Mouse (Mus musculus) embryonic facial prominence, embryonic 15.5 days (tissue): ENCODE measurements around the gene Fam111a. TPM values are rescaled to one million over a fixed set of nuclear protein-coding genes. Genes with fewer than 3 reads are reported as not detected.
A peak's percentile ranks its signal among the peaks of the same experiment; 100 is the strongest.

Source experiments
- ATAC-seq: fragments of 200-750 bp; cut with Nextera tagmentation; 2 replicates; pipeline ENCODE4 v1.8.0; 2017; ENCODE audit warnings: low read depth, moderate TSS enrichment; ENCODE audit not compliant: insufficient number of reproducible peaks, low FRiP score, low TSS enrichment
- H3K27ac ChIP-seq: fragments of 300-500 bp; sonication (generic); replicated peaks from 2 replicates; pipeline ENCODE4 v1.5.1; 2015; ENCODE audit warnings: mild to moderate bottlenecking, inconsistent platforms
- H3K27me3 ChIP-seq: fragments of 300-500 bp; sonication (generic); 2 replicates; pipeline ENCODE4 v1.6.1; 2015; ENCODE audit warnings: inconsistent platforms
- H3K36me3 ChIP-seq: fragments of 300-500 bp; sonication (generic); 2 replicates; pipeline ENCODE4 v1.6.1; 2015; ENCODE audit warnings: mild to moderate bottlenecking, inconsistent platforms
- H3K4me1 ChIP-seq: fragments of 300-500 bp; sonication (generic); 2 replicates; pipeline ENCODE4 v1.6.1; 2015; ENCODE audit warnings: inconsistent platforms
- H3K4me2 ChIP-seq: fragments of 300-500 bp; sonication (generic); replicated peaks from 2 replicates; pipeline ENCODE4 v1.6.1; 2015; ENCODE audit warnings: mild to moderate bottlenecking, inconsistent platforms
- H3K4me3 ChIP-seq: fragments of 300-500 bp; sonication (generic); replicated peaks from 2 replicates; pipeline ENCODE4 v1.5.1; 2015; ENCODE audit warnings: mild to moderate bottlenecking, inconsistent platforms
- H3K9ac ChIP-seq: fragments of 300-500 bp; sonication (generic); 2 replicates; pipeline ENCODE4 v1.6.1; 2015; ENCODE audit warnings: inconsistent platforms
- H3K9me3 ChIP-seq: fragments of 300-500 bp; sonication (generic); replicated peaks from 2 replicates; pipeline ENCODE4 v1.6.1; 2016; ENCODE audit warnings: inconsistent platforms
- WGBS: fragments of 180-500 bp; shearing (Covaris S2); methylation state at CpG from one replicate; pipeline ENCODE4 v1.1.7; 2015; 5-methylcytosine and 5-hydroxymethylcytosine counted together
- polyA plus RNA-seq: library from polyadenylated mRNA; unstranded; fragments of >200 nt; fragmentation: Nextera tagmentation; extraction: Ambion mirVana; gene quantifications from 2 replicates; pipeline ENCODE4 v1.2.1, GENCODE M21; 2015

Fam111a gene
- polyA plus RNA-seq, 1 experiment from 2014 or later, result 22.0 TPM

- no peaks in the 10 kb centered on the region for H3K27me3 ChIP-seq
- no peak for ATAC-seq
- no peak overlapping the region for H3K9ac ChIP-seq
- H3K4me3 ChIP-seq, result no peak overlapping the region
- no peaks in the 10 kb centered on the region for H3K4me1 ChIP-seq
- H3K36me3 ChIP-seq, result no peaks in the 10 kb centered on the region
- H3K9me3 ChIP-seq, result no peaks in the 10 kb centered on the region
- no peak overlapping the region for H3K27ac ChIP-seq
- H3K4me2 ChIP-seq, result no peak overlapping the region
Observed at GRCm38 (mm10) chr19:12564197-12564596, 18.7 kb downstream of the Fam111a start.

DNA sequence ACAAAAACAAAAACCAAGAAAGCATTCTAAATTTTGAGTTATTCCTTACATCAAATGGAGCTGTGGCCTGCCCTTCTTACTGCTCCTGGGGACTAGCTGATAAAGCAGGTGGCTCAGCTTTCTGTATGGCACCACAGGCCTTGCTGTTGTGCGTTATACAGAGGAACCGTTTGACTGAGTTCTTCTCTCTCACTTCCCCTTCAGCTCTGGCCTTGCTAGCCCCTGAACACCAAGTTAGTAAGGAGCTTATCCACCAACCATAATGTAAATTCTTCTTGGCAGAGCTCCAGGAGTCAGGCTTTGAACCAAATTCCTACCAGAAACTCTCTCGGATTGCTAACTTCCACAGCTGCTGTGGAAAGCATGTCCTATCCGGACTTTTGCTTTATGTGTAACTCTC lies 21.5 kb downstream of the Fam111a start:
- no peak overlapping the region for H3K4me2 ChIP-seq
- no peaks in the 10 kb centered on the region for H3K27me3 ChIP-seq
- no peak for ATAC-seq
- H3K36me3 ChIP-seq, result no peaks in the 10 kb centered on the region
- H3K4me3 ChIP-seq, result no peak overlapping the region
- WGBS, result 31% methylated on average over 4 of the region's 4 CpGs
- H3K9me3 ChIP-seq, result no peaks in the 10 kb centered on the region
- no peak overlapping the region for H3K9ac ChIP-seq
- no peak overlapping the region for H3K27ac ChIP-seq
- no peaks in the 10 kb centered on the region for H3K4me1 ChIP-seq

DNA sequence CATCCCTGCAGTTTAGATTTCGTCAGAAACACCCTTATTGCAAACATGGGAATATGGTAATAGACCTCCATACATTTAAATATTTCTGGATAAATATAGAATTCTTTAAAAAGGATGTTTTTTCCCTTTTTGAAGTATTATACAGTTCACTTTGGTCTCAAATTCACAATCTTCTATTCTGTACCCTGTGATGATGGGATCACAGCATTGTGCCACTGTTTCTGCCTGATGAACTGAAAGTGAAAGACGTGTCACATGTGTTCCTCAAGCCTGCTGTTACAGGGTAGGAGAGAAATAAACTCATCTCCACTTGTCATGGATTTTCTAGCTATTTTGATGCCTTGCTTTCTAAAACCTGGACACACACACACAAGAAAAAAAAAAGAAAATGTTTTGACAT lies 25.3 kb downstream of the Fam111a start:
- 73% methylated on average over 2 of the region's 2 CpGs for WGBS
- H3K9me3 ChIP-seq, result no peaks in the 10 kb centered on the region
- H3K4me3 ChIP-seq, result no peak overlapping the region
- no peak overlapping the region for H3K4me2 ChIP-seq
- peaks cover 17% of the 10 kb centered on the region for H3K4me1 ChIP-seq
- no peak overlapping the region for H3K9ac ChIP-seq
- H3K27me3 ChIP-seq, result no peaks in the 10 kb centered on the region
- no peaks in the 10 kb centered on the region for H3K36me3 ChIP-seq
- ATAC-seq, result no peak
- H3K27ac ChIP-seq, result no peak overlapping the region

GRCm38 (mm10) chr19:12571687-12572086 lies 26.1 kb downstream of the Fam111a start:
- no peaks in the 10 kb centered on the region for H3K27me3 ChIP-seq
- H3K9ac ChIP-seq, result no peak overlapping the region
- H3K4me1 ChIP-seq, result peaks cover 17% of the 10 kb centered on the region
- no peak for ATAC-seq
- WGBS, result 73% methylated on average over 1 of the region's 1 CpGs
- no peak overlapping the region for H3K4me2 ChIP-seq
- no peaks in the 10 kb centered on the region for H3K36me3 ChIP-seq
- H3K27ac ChIP-seq, result no peak overlapping the region
- no peaks in the 10 kb centered on the region for H3K9me3 ChIP-seq
- H3K4me3 ChIP-seq, result no peak overlapping the region

DNA sequence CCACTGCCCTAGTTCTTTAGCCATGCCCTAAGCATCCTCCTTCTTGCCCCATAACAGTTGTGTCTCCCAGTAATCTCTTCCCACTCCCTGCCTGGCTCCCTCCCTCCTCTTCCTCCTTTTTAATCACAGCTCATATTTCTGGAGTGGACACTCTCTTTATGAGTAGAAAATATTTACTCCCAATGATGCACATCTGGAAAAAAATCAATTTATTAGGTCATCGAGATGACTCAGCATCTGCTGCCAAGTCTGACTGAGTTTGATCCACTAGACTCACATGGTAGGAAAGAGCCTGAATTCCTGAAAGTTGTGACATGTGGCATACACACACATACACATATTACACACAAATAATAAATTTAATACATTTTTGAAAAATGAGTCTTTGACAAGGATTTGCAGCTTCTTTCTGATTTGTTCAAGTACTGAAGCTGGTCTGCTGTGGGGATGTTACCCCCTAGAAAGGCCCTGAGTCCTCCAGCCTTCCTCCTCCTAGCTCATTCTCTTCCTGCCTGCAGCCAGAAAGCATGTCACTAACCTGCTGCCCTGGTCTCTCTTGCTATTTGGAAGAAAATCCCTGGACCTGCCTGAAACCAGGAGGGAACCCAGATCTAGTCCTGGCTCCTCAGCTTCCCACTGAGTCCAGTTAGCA lies 27.2 kb downstream of the Fam111a start:
- Histone ChIP-seq H3K4me2 (peak overlapping the region; percentile 55), H3K9me3 (no peaks in the 10 kb centered on the region), H3K27me3 (no peaks in the 10 kb centered on the region), H3K9ac (no peak overlapping the region), H3K4me3 (peak overlapping the region; percentile 38), H3K27ac (peak overlapping the region; percentile 71), H3K4me1 (peaks cover 17% of the 10 kb centered on the region), H3K36me3 (peaks cover 4% of the 10 kb centered on the region; the same call in 1 of the 2 replicates)
- WGBS, result 65% methylated on average over 1 of the region's 1 CpGs
- ATAC-seq, result no peak

GRCm38 (mm10) chr19:12573266-12574011 lies 27.9 kb downstream of the Fam111a start:
- peak overlapping the region; percentile 29; the same call in 1 of the 2 replicates for H3K9ac ChIP-seq
- H3K4me3 ChIP-seq, result peak overlapping the region; percentile 38
- no peaks in the 10 kb centered on the region for H3K27me3 ChIP-seq
- ATAC-seq, result peak; percentile 98
- peaks cover 17% of the 10 kb centered on the region for H3K4me1 ChIP-seq
- no peaks in the 10 kb centered on the region for H3K9me3 ChIP-seq
- H3K27ac ChIP-seq, result peak overlapping the region; percentile 71
- H3K36me3 ChIP-seq, result peaks cover 10% of the 10 kb centered on the region; the same call in 1 of the 2 replicates
- peak overlapping the region; percentile 55 for H3K4me2 ChIP-seq
- WGBS, result 6% methylated on average over 14 of the region's 14 CpGs

GRCm38 (mm10) chr19:12574012-12574407 lies 28.5 kb downstream of the Fam111a start:
- H3K27ac ChIP-seq, result peak overlapping the region; percentile 71
- 14% methylated on average over 5 of the region's 5 CpGs for WGBS
- no peak for ATAC-seq
- peaks cover 10% of the 10 kb centered on the region; the same call in 1 of the 2 replicates for H3K36me3 ChIP-seq
- H3K4me3 ChIP-seq, result peak overlapping the region; percentile 38
- H3K4me2 ChIP-seq, result peak overlapping the region; percentile 55
- no peaks in the 10 kb centered on the region for H3K27me3 ChIP-seq
- no peaks in the 10 kb centered on the region for H3K9me3 ChIP-seq
- H3K4me1 ChIP-seq, result peaks cover 17% of the 10 kb centered on the region
- peak overlapping the region; percentile 29; the same call in 1 of the 2 replicates for H3K9ac ChIP-seq

DNA sequence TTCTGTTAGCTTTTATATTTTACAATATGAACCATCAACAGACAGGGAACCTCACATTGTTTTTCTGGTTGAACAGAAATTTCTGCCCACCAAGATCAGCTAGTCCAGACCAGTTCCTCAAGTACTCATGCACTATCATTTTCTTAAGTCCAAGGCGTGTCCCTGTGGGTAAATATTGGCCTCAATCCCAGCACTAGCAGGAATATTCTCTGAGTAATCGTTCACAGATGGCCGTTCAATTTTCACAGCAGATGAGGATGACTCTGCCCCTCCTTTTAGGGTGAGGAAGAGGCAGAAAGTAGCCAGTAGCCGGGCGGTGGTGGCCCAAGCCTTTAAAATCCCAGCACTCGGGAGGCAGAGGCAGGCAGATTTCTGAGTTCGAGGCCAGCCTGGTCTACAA lies 29.6 kb downstream of the Fam111a start:
- Histone ChIP-seq H3K9ac (no peak overlapping the region), H3K9me3 (no peaks in the 10 kb centered on the region), H3K4me1 (peaks cover 17% of the 10 kb centered on the region), H3K27ac (no peak overlapping the region), H3K36me3 (peaks cover 10% of the 10 kb centered on the region; the same call in 1 of the 2 replicates), H3K4me3 (0 out of 2 replicates have a peak overlapping the region, but pooled peaks have one; percentile 38), H3K4me2 (peak overlapping the region; percentile 55), H3K27me3 (no peaks in the 10 kb centered on the region)
- WGBS, result 62% methylated on average over 7 of the region's 7 CpGs
- ATAC-seq, result no peak

GRCm38 (mm10) chr19:12575514-12575913 lies 30.0 kb downstream of the Fam111a start:
- Histone ChIP-seq H3K4me3 (no peak overlapping the region), H3K36me3 (peaks cover 10% of the 10 kb centered on the region; the same call in 1 of the 2 replicates), H3K4me1 (peaks cover 17% of the 10 kb centered on the region), H3K27me3 (no peaks in the 10 kb centered on the region), H3K4me2 (no peak overlapping the region), H3K9me3 (no peaks in the 10 kb centered on the region), H3K9ac (no peak overlapping the region), H3K27ac (no peak overlapping the region)
- 83% methylated on average over 2 of the region's 2 CpGs for WGBS
- no peak for ATAC-seq

DNA sequence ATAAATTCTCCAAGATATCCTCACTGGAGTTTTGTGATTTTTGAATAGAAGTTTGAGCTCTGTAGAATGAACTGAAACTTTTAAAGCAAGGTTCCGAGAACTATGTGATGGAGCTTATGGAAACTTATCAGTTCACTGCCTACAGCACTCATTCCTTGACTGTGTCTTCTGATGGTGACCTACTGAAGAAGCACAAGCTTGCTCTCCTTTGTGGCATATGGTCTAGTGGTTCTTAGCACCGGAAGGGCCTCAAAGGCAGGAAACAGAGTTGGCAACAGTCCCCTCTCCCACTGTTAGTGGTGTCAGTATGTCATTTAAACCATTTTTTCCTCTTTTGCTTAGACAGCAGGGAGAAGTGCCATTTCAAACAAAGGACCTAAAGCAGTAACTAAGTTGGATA lies 31.1 kb downstream of the Fam111a start:
- Histone ChIP-seq H3K27me3 (no peaks in the 10 kb centered on the region), H3K9me3 (no peaks in the 10 kb centered on the region), H3K4me1 (peaks cover 17% of the 10 kb centered on the region), H3K27ac (no peak overlapping the region), H3K4me3 (no peak overlapping the region), H3K36me3 (peaks cover 10% of the 10 kb centered on the region; the same call in 1 of the 2 replicates), H3K9ac (no peak overlapping the region), H3K4me2 (no peak overlapping the region)
- no peak for ATAC-seq
- 87% methylated on average over 2 of the region's 2 CpGs for WGBS

GRCm38 (mm10) chr19:12585310-12585709 lies 39.8 kb downstream of the Fam111a start:
- no peaks in the 10 kb centered on the region for H3K9me3 ChIP-seq
- no peak overlapping the region for H3K4me3 ChIP-seq
- 75% methylated on average over 4 of the region's 4 CpGs for WGBS
- H3K36me3 ChIP-seq, result no peaks in the 10 kb centered on the region
- H3K9ac ChIP-seq, result no peak overlapping the region
- H3K27ac ChIP-seq, result no peak overlapping the region
- no peak overlapping the region for H3K4me2 ChIP-seq
- H3K27me3 ChIP-seq, result no peaks in the 10 kb centered on the region
- no peak for ATAC-seq
- H3K4me1 ChIP-seq, result no peaks in the 10 kb centered on the region
